Mouse (Mus musculus): ENCODE measurements at regions not wholly inside any gene's neighbourhood (a gene's known extent, or its start where the extent isn't known, plus 50 kb on each side); places are given as distances from the start of the nearest gene placed in this dataset.

DNA sequence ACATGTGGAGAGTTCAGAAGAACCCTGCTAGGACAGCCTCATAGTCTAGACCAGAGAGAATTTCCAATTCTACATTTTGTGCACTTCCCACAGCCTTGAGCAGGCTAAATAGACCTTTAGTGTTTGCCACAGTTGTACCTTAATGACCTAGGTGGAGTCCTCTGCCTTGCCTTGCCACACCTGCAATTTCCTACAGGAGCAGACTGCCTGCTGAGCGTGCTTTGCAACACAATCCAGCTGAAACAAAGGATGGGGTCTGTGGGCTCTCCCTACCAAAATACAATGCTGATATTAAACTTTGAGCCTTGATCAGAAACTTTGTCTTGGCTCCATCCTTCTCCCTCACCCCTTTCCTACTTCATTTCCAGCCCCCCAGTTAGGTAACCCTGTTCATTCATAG lies 326.0 kb upstream of the Snx7 start:
- Histone ChIP-seq H3K4me1 (ENCODE audit: control insufficient read depth, insufficient read depth, low read length) (peaks cover 1% of the 10 kb centered on the region), H3K27me3 (ENCODE audit: control insufficient read depth, insufficient read depth, low read length, poor library complexity, severe bottlenecking) (no peaks in the 10 kb centered on the region), H3K4me3 (ENCODE audit: low read depth, low read length) (no peak overlapping the region), H3K36me3 (ENCODE audit: control insufficient read depth, insufficient read depth, low read length, poor library complexity, severe bottlenecking) (no peaks in the 10 kb centered on the region), H3K9me3 (replicated peaks; ENCODE audit: control insufficient read depth, insufficient read depth, low read length, poor library complexity, severe bottlenecking) (no peaks in the 10 kb centered on the region; the same call in 1 of the 2 replicates), H3K9ac (ENCODE audit: low read depth, poor library complexity, severe bottlenecking) (no peak overlapping the region), H3K27ac (ENCODE audit: insufficient read depth, low read length) (no peak overlapping the region)
- TF ChIP-seq EP300 (IDR thresholded peaks at IDR 0.05; ENCODE audit: insufficient read depth, low read depth, low read length) (peak; percentile 91), POLR2A (IDR thresholded peaks at IDR 0.05; ENCODE audit: insufficient read depth, low read length) (no peak)

DNA sequence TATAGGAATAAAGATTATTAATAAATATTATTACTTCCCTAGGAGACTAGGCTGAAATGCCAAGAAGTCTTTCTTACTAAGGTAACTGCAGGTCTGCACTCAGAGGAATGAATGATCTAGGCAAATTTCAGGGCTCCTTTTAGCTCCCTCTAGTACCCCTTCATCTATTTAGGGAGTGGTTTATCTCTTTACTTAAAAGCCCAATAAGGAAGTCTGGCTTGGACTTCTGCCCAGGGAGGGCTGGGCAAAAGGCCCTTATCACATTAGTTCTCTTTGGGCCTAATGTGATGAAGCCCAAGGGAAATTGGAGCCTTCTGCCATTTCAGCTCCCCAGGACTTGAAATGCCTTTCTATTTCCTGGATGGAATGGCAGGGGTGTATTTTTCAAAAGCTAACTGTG lies 320.6 kb upstream of the Snx7 start:
- H3K27me3 ChIP-seq (ENCODE audit: control insufficient read depth, insufficient read depth, low read length, poor library complexity, severe bottlenecking), result no peaks in the 10 kb centered on the region
- 0 out of 2 replicates have a peak, but pooled peaks cover 2% of the 10 kb centered on the region for H3K9me3 ChIP-seq (replicated peaks; ENCODE audit: control insufficient read depth, insufficient read depth, low read length, poor library complexity, severe bottlenecking)
- H3K4me1 ChIP-seq (ENCODE audit: control insufficient read depth, insufficient read depth, low read length), result no peaks in the 10 kb centered on the region
- H3K36me3 ChIP-seq (ENCODE audit: control insufficient read depth, insufficient read depth, low read length, poor library complexity, severe bottlenecking), result no peaks in the 10 kb centered on the region
- no peak for TF ChIP-seq CTCF (IDR thresholded peaks at IDR 0.05; ENCODE audit: low read depth, low read length)
- no peak for TF ChIP-seq EP300 (IDR thresholded peaks at IDR 0.05; ENCODE audit: insufficient read depth, low read depth, low read length)
- TF ChIP-seq POLR2A (IDR thresholded peaks at IDR 0.05; ENCODE audit: insufficient read depth, low read length), result no peak
- H3K9ac ChIP-seq (ENCODE audit: low read depth, poor library complexity, severe bottlenecking), result no peak overlapping the region
- H3K4me3 ChIP-seq (ENCODE audit: low read depth, low read length), result no peak overlapping the region
- no peak overlapping the region for H3K27ac ChIP-seq (ENCODE audit: insufficient read depth, low read length)

DNA sequence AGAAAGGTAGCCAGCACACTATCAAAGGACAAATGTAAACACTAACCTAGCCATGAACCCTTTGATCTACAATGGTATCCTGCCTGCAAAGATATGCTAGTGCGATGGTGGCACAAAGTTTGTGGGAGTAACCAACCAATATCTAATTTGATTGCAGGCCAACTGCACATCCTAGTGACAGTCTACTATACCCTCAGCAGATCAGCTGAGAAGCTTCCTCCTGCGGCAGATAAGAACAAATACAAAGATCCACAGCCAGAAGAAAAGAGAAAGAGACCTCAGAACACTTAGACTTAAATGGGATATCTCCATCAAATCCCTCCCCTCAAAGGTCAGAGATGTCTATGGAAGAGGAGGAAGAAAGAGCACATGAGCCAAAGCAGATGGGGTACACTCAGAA lies 308.7 kb upstream of the Snx7 start:
- Histone ChIP-seq H3K27ac (ENCODE audit: insufficient read depth, low read length) (no peak overlapping the region), H3K9me3 (replicated peaks; ENCODE audit: control insufficient read depth, insufficient read depth, low read length, poor library complexity, severe bottlenecking) (no peaks in the 10 kb centered on the region), H3K4me3 (ENCODE audit: low read depth, low read length) (no peak overlapping the region), H3K4me1 (ENCODE audit: control insufficient read depth, insufficient read depth, low read length) (no peaks in the 10 kb centered on the region), H3K27me3 (ENCODE audit: control insufficient read depth, insufficient read depth, low read length, poor library complexity, severe bottlenecking) (no peaks in the 10 kb centered on the region), H3K9ac (ENCODE audit: low read depth, poor library complexity, severe bottlenecking) (no peak overlapping the region), H3K36me3 (ENCODE audit: control insufficient read depth, insufficient read depth, low read length, poor library complexity, severe bottlenecking) (no peaks in the 10 kb centered on the region)
- TF ChIP-seq CTCF (IDR thresholded peaks at IDR 0.05; ENCODE audit: low read depth, low read length) (no peak), EP300 (IDR thresholded peaks at IDR 0.05; ENCODE audit: insufficient read depth, low read depth, low read length) (no peak), POLR2A (IDR thresholded peaks at IDR 0.05; ENCODE audit: insufficient read depth, low read length) (no peak)

DNA sequence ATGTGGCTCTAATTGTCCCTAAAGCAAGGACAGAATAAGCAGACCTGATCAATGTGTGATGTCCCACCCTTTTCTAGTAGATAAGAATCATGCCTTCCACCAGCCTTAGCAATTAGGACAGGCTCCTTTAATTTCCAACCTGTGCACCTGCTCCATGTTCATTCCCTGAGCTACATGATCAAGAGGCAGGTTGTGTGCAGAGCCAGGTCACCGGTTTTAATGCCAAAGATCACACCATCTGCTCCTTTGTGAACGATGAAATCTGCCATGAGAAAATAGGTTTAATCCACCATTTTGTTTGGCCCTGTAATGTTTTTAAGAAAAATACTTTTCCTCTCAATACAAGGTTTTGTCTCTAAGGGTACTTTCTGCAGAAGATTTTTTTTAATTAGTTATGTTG lies 294.2 kb upstream of the Snx7 start:
- Histone ChIP-seq H3K9me3 (replicated peaks; ENCODE audit: control insufficient read depth, insufficient read depth, low read length, poor library complexity, severe bottlenecking) (no peaks in the 10 kb centered on the region), H3K4me1 (ENCODE audit: control insufficient read depth, insufficient read depth, low read length) (no peaks in the 10 kb centered on the region), H3K27me3 (ENCODE audit: control insufficient read depth, insufficient read depth, low read length, poor library complexity, severe bottlenecking) (no peaks in the 10 kb centered on the region), H3K27ac (ENCODE audit: insufficient read depth, low read length) (no peak overlapping the region), H3K9ac (ENCODE audit: low read depth, poor library complexity, severe bottlenecking) (no peak overlapping the region), H3K4me3 (ENCODE audit: low read depth, low read length) (no peak overlapping the region), H3K36me3 (ENCODE audit: control insufficient read depth, insufficient read depth, low read length, poor library complexity, severe bottlenecking) (no peaks in the 10 kb centered on the region)
- TF ChIP-seq EP300 (IDR thresholded peaks at IDR 0.05; ENCODE audit: insufficient read depth, low read depth, low read length) (no peak), CTCF (IDR thresholded peaks at IDR 0.05; ENCODE audit: low read depth, low read length) (no peak), POLR2A (IDR thresholded peaks at IDR 0.05; ENCODE audit: insufficient read depth, low read length) (no peak)

DNA sequence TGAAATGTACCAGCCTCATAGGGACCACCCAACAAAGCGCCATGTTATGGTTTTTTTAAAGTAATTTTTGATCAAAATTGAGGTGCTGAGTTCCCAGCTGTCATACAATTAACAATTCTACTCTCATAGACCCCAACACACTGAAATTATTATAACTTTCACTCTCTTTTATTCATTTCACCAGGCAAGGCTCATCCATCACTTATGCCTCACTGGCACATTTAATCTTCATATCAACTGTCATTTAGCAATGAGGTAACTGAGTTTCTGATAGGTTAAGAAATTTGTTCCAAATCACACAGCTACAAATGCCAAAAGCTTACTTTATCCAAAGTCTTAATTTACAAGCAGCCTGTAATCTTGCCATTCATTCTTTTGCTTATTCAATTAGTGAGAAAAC lies 276.1 kb upstream of the Snx7 start:
- Histone ChIP-seq H3K4me1 (ENCODE audit: control insufficient read depth, insufficient read depth, low read length) (no peaks in the 10 kb centered on the region), H3K36me3 (ENCODE audit: control insufficient read depth, insufficient read depth, low read length, poor library complexity, severe bottlenecking) (no peaks in the 10 kb centered on the region), H3K27me3 (ENCODE audit: control insufficient read depth, insufficient read depth, low read length, poor library complexity, severe bottlenecking) (no peaks in the 10 kb centered on the region; the same call in 1 of the 2 replicates), H3K9me3 (replicated peaks; ENCODE audit: control insufficient read depth, insufficient read depth, low read length, poor library complexity, severe bottlenecking) (no peaks in the 10 kb centered on the region), H3K9ac (ENCODE audit: low read depth, poor library complexity, severe bottlenecking) (no peak overlapping the region), H3K4me3 (ENCODE audit: low read depth, low read length) (no peak overlapping the region), H3K27ac (ENCODE audit: insufficient read depth, low read length) (no peak overlapping the region)
- TF ChIP-seq EP300 (IDR thresholded peaks at IDR 0.05; ENCODE audit: insufficient read depth, low read depth, low read length), result no peak
- TF ChIP-seq POLR2A (IDR thresholded peaks at IDR 0.05; ENCODE audit: insufficient read depth, low read length), result no peak
- TF ChIP-seq CTCF (IDR thresholded peaks at IDR 0.05; ENCODE audit: low read depth, low read length), result no peak

DNA sequence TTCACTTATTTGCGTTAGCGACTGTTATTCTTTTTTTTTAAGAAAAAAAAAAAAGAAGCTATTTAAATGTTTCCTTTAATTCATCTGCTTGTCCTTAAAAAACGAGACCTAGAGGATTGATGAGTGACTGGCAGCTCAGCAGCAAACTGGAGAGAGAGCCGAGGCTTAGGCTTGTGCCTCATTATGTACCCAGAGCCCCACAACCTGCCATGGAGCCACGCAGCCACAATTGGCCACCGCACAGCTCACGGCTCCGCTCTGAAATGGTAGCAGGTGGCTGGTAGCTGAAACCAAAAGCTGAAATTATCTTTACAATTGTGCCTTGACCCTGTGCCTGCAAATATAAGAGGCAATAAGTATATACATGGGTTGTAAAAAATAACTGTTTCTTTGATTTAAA lies 273.0 kb upstream of the Snx7 start:
- TF ChIP-seq CTCF (IDR thresholded peaks at IDR 0.05; ENCODE audit: low read depth, low read length) (no peak), EP300 (IDR thresholded peaks at IDR 0.05; ENCODE audit: insufficient read depth, low read depth, low read length) (no peak), POLR2A (IDR thresholded peaks at IDR 0.05; ENCODE audit: insufficient read depth, low read length) (no peak)
- H3K4me1 ChIP-seq (ENCODE audit: control insufficient read depth, insufficient read depth, low read length), result no peaks in the 10 kb centered on the region
- H3K4me3 ChIP-seq (ENCODE audit: low read depth, low read length), result no peak overlapping the region

More for the DNA sequence above, 273.0 kb upstream of the Snx7 start:
- H3K27ac ChIP-seq (ENCODE audit: insufficient read depth, low read length), result no peak overlapping the region
- H3K27me3 ChIP-seq (ENCODE audit: control insufficient read depth, insufficient read depth, low read length, poor library complexity, severe bottlenecking), result no peaks in the 10 kb centered on the region; the same call in 1 of the 2 replicates
- no peaks in the 10 kb centered on the region for H3K36me3 ChIP-seq (ENCODE audit: control insufficient read depth, insufficient read depth, low read length, poor library complexity, severe bottlenecking)
- no peak overlapping the region for H3K9ac ChIP-seq (ENCODE audit: low read depth, poor library complexity, severe bottlenecking)
- no peaks in the 10 kb centered on the region for H3K9me3 ChIP-seq (replicated peaks; ENCODE audit: control insufficient read depth, insufficient read depth, low read length, poor library complexity, severe bottlenecking)
